Mouse (Mus musculus) ES-Bruce4 (cell line): ENCODE results near the gene Ppp1r14c.

ENCODE experiments used
- CTCF ChIP-seq: IDR thresholded peaks from one replicate; pipeline ENCODE4 v1.8.1; 2011; ENCODE audit warnings: low read depth, low read length
- EP300 ChIP-seq: IDR thresholded peaks from 2 replicates; pipeline ENCODE4 v1.6.1; 2011; ENCODE audit warnings: low read depth, low read length; ENCODE audit not compliant: insufficient read depth
- POLR2A ChIP-seq: IDR thresholded peaks from one replicate; pipeline ENCODE4 v1.8.1; 2011; ENCODE audit warnings: low read length; ENCODE audit not compliant: insufficient read depth

DNA sequence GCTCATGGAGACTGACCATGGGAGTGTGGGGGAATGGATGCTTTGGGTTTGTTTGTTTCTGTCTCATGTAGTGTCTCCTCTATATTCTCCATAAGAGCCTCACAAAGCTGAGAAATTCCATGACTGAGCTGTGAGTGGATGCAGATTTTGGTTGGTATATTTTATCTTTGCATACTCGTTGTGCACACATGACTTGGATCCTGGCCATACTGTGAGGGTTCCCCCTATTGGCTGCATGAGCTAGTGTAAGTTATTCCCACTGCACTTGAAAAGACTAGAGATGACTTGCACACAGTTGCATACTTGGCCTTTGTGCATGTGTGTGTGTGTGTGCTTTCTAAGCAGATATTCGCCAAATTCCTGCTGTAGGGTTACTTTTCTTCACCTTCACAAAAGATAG lies 40.4 kb downstream of the Ppp1r14c start:
- no peak for TF ChIP-seq CTCF
- TF ChIP-seq EP300 = no peak
- TF ChIP-seq POLR2A = no peak
